Mouse (Mus musculus) brain, embryonic 14.5 days (tissue): Measurements from ENCODE around the gene Thoc2.

Experiments used
- CTCF ChIP-seq: fragments of 200-500 bp; IDR thresholded peaks from 2 replicates; pipeline ENCODE4 v1.5.1; 2012; ENCODE audit warnings: inconsistent platforms, mild to moderate bottlenecking, moderate library complexity, borderline replicate concordance; ENCODE audit not compliant: insufficient read depth, insufficient read length; ENCODE audit errors: extremely low read depth
- POLR2A ChIP-seq: fragments of 200-500 bp; IDR thresholded peaks from 2 replicates; pipeline ENCODE4 v1.6.1; 2012; ENCODE audit warnings: mild to moderate bottlenecking, inconsistent platforms, borderline replicate concordance; ENCODE audit not compliant: poor library complexity, insufficient read depth, insufficient read length, severe bottlenecking; ENCODE audit errors: extremely low read depth

DNA sequence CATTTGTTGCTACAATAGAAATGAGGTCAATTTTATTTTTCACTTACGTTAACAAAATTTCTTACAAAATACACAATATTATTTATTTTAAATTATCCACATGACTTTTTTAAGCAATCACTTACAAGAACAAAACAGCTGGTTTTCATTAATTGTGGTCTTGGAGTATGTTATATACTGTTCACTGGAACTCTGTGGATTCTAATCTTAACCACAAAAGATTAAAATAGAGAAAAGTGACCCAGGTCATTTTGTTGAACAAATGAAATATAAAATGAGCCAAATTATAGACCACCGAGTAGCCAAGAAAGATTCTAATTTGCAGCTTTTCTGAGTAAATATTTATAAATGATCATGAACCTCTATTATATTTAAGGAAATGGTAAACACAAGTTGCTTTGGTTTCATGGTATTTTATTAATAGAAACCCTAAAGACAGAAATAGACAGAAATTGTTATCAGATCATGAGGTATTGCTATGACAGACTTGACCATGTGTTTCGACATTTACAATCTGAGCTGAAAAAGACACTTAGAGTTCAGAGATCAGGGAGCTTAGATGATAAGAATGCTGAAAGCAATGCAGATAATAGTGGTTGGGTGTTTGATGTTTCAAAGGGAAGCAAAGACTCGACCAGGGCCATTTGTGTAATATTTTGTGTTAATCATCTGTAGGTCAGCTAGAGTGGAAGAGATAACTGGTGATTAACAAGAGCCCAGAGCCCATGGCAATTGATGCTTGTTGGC is 35.5 kb downstream of the Thoc2 start:
- TF ChIP-seq CTCF (no peak), POLR2A (no peak)
